Mouse (Mus musculus): ENCODE measurements around the gene Rhof. TPM values are rescaled to one million over a fixed set of nuclear protein-coding genes. Genes with fewer than 3 reads are reported as not detected.

The Rhof gene
- polyA plus RNA-seq, 1 experiment from 2014 or later = 3.2 TPM

DNA sequence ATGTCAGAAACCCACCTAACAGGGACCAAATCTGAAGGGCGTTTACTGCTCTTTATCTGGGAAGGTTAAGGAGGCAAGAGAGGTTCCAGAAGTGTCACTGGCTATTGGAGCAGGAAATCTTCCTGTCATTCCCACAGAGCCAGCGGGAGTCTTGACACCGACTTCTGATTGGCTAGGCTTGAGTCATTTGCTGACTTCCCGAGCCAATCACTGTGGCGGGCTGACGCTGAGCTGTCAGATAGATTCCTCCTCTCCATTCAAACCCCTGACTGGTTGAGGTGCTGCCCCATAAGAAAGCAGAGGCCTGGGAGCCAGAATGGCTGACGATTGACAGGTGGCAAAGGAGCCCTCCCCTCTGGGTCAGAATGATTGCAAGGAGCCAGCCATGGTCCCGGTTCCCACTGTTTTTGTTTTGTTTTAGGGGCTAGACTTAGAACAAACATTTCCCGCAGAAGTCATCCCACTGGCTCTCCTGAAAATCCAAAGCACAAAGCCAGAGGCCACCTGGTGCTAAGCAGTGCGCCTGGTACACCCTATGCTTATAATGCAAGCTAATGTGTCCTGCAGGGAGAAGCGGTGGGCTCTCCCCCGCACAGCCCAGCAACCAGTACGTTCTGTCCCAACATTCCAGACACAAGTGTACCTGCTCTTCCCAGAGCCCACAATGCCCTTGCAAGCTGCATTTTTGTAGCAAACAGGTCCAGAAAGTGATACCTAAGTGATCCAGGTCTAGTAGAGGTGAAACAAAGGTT lies 22.9 kb downstream of the Rhof start:
- Histone ChIP-seq H3K27me3 (ENCODE audit: control insufficient read depth, insufficient read depth, low read length) (no peaks in the 10 kb centered on the region), H3K4me2 (replicated peaks; ENCODE audit: low read depth, low read length) (peak overlapping the region; percentile 36), H3K36me3 (ENCODE audit: control insufficient read depth, insufficient read depth, low read length) (no peaks in the 10 kb centered on the region), H3K4me1 (ENCODE audit: control insufficient read depth, insufficient read depth, low read length) (peaks cover 22% of the 10 kb centered on the region), H3K9me3 (ENCODE audit: control insufficient read depth, low read length) (no peaks in the 10 kb centered on the region), H3K27ac (ENCODE audit: low read depth, low read length) (peak overlapping the region; percentile 44; the same call in 1 of the 2 replicates), H3K4me3 (ENCODE audit: low read length) (peak overlapping the region; percentile 4; the same call in 1 of the 2 replicates), H3K9ac (ENCODE audit: low read depth, low read length) (no peak overlapping the region)
- ATAC-seq (ENCODE audit: low FRiP score, low TSS enrichment) = peak; percentile 69; the same call in 1 of the 2 replicates
- WGBS = 18% methylated on average over 13 of the region's 13 CpGs

DNA sequence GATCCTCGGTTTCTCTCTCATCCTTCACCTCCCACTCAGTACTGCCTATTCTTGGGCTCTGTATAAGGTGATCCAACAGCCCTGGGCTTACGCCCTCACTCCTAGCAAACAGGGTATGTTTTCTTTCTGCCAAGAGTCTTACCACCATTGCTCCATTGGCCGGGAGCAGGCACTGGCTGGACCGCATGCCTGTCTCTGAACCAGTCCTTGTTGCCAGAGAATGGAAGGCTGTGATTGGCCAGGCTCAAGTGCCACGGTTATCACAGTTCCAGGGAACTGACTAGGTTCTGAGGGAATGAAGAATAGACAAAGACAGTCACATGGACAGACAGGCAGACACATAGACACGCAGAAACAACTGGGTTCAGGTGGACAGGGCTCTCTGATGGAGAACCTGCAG lies 27.7 kb downstream of the Rhof start:
- H3K27ac ChIP-seq (ENCODE audit: low read depth, low read length) = no peak overlapping the region
- H3K9ac ChIP-seq (ENCODE audit: low read depth, low read length) = no peak overlapping the region
- WGBS = 91% methylated on average over 6 of the region's 6 CpGs
- H3K4me2 ChIP-seq (replicated peaks; ENCODE audit: low read depth, low read length) = no peak overlapping the region
- ATAC-seq (ENCODE audit: low FRiP score, low TSS enrichment) = no peak
- no peak overlapping the region for H3K4me3 ChIP-seq (ENCODE audit: low read length)
- H3K4me1 ChIP-seq (ENCODE audit: control insufficient read depth, insufficient read depth, low read length) = peaks cover 23% of the 10 kb centered on the region
- H3K36me3 ChIP-seq (ENCODE audit: control insufficient read depth, insufficient read depth, low read length) = 0 out of 2 replicates have a peak, but pooled peaks cover 3% of the 10 kb centered on the region
- H3K9me3 ChIP-seq (ENCODE audit: control insufficient read depth, low read length) = no peaks in the 10 kb centered on the region
- H3K27me3 ChIP-seq (ENCODE audit: control insufficient read depth, insufficient read depth, low read length) = no peaks in the 10 kb centered on the region

DNA sequence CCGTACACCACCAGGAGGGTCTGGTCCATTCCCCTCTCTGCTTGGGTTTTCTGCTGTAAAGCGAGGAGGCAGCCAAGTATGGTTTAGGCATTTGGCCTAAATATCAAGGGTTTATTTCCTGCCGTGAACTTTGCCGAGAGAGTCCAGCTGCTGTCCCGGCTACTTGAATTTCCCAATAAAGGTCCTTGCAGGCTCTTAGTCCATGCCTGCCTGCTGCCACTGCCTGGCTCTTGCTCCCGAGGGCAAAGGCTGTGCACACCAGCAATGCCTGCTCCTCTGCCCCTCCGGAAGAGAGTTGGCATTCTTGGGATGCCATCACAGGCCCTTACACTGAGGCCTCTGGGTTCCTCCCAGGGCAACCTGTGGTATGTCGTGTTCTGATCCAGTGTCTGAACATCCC lies 28.9 kb downstream of the Rhof start:
- H3K4me3 ChIP-seq (ENCODE audit: low read length) = no peak overlapping the region
- ATAC-seq (ENCODE audit: low FRiP score, low TSS enrichment) = peak; percentile 62; the same call in 1 of the 2 replicates
- WGBS = 41% methylated on average over 8 of the region's 8 CpGs

DNA sequence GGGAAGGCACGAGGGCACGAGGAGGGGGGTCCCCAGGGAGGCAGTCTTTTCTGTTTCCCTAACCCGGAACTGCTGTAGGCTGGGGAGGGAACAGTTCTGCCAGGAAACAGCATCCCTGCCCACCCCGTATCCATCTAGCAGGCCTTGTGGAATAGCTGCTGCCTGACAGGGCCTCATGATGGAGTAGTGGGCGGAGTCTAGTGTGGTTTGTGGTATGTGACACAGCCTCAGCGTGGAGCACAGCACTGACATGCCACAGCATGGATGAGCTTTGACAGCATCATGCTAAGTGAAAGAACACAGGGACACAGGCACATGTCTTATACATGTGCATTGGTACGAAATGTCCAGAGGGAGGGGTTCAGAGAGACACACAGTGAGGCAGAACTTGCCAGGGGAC lies 30.1 kb downstream of the Rhof start:
- Histone ChIP-seq H3K9me3 (ENCODE audit: control insufficient read depth, low read length) (no peaks in the 10 kb centered on the region), H3K4me2 (replicated peaks; ENCODE audit: low read depth, low read length) (no peak overlapping the region), H3K4me3 (ENCODE audit: low read length) (no peak overlapping the region), H3K27ac (ENCODE audit: low read depth, low read length) (no peak overlapping the region), H3K4me1 (ENCODE audit: control insufficient read depth, insufficient read depth, low read length) (peaks cover 13% of the 10 kb centered on the region), H3K9ac (ENCODE audit: low read depth, low read length) (no peak overlapping the region), H3K36me3 (ENCODE audit: control insufficient read depth, insufficient read depth, low read length) (peaks cover 6% of the 10 kb centered on the region; the same call in 1 of the 2 replicates), H3K27me3 (ENCODE audit: control insufficient read depth, insufficient read depth, low read length) (no peaks in the 10 kb centered on the region)
- WGBS = 38% methylated on average over 7 of the region's 7 CpGs
- no peak for ATAC-seq (ENCODE audit: low FRiP score, low TSS enrichment)

More for the DNA sequence above, 28.9 kb downstream of the Rhof start:
- Histone ChIP-seq H3K9ac (ENCODE audit: low read depth, low read length) (peak overlapping the region; percentile 18; the same call in 1 of the 2 replicates), H3K4me1 (ENCODE audit: control insufficient read depth, insufficient read depth, low read length) (peaks cover 13% of the 10 kb centered on the region), H3K27ac (ENCODE audit: low read depth, low read length) (no peak overlapping the region), H3K36me3 (ENCODE audit: control insufficient read depth, insufficient read depth, low read length) (peaks cover 6% of the 10 kb centered on the region; the same call in 1 of the 2 replicates), H3K9me3 (ENCODE audit: control insufficient read depth, low read length) (no peaks in the 10 kb centered on the region), H3K27me3 (ENCODE audit: control insufficient read depth, insufficient read depth, low read length) (no peaks in the 10 kb centered on the region), H3K4me2 (replicated peaks; ENCODE audit: low read depth, low read length) (no peak overlapping the region)

DNA sequence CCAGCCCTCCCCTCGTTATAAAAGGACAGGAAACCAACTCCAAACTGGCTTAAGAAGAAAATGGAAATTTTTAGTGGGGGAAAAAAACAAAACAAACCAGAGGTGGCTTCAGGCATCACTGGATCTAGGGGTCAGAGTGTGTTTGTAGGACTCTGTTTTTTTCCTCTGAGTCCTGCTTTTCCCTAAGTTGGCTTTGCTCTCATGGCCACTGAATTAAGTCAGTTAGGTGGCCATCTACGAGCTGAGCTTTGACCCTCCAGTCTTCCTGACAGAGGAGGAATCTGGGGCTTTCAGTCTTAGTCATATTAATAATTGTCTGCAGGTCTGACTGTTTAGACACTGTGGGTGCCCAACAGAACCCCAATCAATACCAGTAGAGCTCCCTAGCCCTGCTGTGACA lies 34.0 kb downstream of the Rhof start:
- no peaks in the 10 kb centered on the region for H3K27me3 ChIP-seq (ENCODE audit: control insufficient read depth, insufficient read depth, low read length)
- H3K9ac ChIP-seq (ENCODE audit: low read depth, low read length) = no peak overlapping the region
- H3K4me1 ChIP-seq (ENCODE audit: control insufficient read depth, insufficient read depth, low read length) = peaks cover 15% of the 10 kb centered on the region
- H3K9me3 ChIP-seq (ENCODE audit: control insufficient read depth, low read length) = no peaks in the 10 kb centered on the region
- no peak overlapping the region for H3K4me3 ChIP-seq (ENCODE audit: low read length)
- 73% methylated on average over 2 of the region's 2 CpGs for WGBS
- H3K27ac ChIP-seq (ENCODE audit: low read depth, low read length) = no peak overlapping the region
- no peak overlapping the region for H3K4me2 ChIP-seq (replicated peaks; ENCODE audit: low read depth, low read length)
- ATAC-seq (ENCODE audit: low FRiP score, low TSS enrichment) = no peak
- peaks cover 6% of the 10 kb centered on the region; the same call in 1 of the 2 replicates for H3K36me3 ChIP-seq (ENCODE audit: control insufficient read depth, insufficient read depth, low read length)

DNA sequence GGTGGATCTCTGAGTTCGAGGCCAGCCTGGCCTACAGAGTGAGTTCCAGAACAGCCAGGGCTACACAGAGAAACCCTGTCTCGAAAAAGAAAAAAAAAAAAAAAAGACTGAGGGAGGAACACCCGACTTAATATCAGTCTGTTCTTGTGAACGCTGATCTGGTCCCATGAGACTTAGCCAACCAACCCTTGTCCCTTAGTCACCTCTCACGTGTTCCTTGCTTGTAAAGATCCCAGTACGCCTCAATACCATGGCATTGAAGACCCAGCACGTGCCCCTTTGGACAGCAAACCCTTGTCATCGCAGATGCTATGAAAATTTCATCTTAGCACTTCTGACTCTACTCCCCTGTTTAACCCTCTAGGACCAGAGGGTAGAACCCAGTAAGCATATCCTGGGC lies 36.2 kb downstream of the Rhof start:
- Histone ChIP-seq H3K4me3 (ENCODE audit: low read length) (no peak overlapping the region), H3K9me3 (ENCODE audit: control insufficient read depth, low read length) (no peaks in the 10 kb centered on the region), H3K36me3 (ENCODE audit: control insufficient read depth, insufficient read depth, low read length) (peaks cover 6% of the 10 kb centered on the region; the same call in 1 of the 2 replicates), H3K4me1 (ENCODE audit: control insufficient read depth, insufficient read depth, low read length) (peaks cover 5% of the 10 kb centered on the region; the same call in 1 of the 2 replicates), H3K9ac (ENCODE audit: low read depth, low read length) (no peak overlapping the region), H3K27ac (ENCODE audit: low read depth, low read length) (no peak overlapping the region), H3K27me3 (ENCODE audit: control insufficient read depth, insufficient read depth, low read length) (no peaks in the 10 kb centered on the region), H3K4me2 (replicated peaks; ENCODE audit: low read depth, low read length) (no peak overlapping the region)
- no peak for ATAC-seq (ENCODE audit: low FRiP score, low TSS enrichment)
- WGBS = 93% methylated on average over 8 of the region's 8 CpGs

DNA sequence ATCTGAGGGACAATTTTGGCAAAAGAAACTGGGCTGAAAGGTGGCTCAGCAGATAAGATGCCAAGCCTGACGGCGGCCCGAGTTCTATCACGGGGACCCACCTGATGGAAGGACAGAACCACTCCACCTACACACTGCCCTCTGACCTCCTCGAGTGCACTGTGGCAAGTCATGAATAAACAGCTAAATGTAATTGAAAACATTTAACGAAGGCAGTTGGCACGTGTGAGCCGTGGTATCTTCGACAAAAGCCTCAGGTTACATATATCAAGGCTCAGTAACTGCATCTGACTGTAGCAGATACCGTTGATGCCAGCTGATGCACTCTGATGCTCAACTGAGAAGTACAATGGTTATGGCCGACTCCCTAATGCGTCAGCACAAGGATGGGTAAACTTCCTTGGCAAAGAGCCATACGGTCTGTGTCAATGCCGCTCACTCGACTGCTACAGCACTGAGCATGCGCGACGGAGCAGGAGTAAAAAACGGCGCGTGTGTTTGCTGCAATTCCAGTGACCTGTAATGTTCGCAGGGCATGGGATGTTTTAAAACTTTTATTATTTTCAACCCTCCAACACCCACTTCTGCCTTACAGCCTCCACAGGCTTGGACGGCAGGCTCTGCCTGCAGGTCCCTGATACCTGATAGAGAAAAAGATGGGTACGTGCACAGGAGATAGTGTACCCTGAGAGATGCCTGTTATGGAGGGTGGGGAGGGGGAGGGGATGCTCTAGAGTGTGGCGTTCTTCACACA lies 38.1 kb downstream of the Rhof start:
- peaks cover 2% of the 10 kb centered on the region; the same call in 1 of the 2 replicates for H3K36me3 ChIP-seq (ENCODE audit: control insufficient read depth, insufficient read depth, low read length)
- no peak overlapping the region for H3K9ac ChIP-seq (ENCODE audit: low read depth, low read length)
- 60% methylated on average over 25 of the region's 25 CpGs for WGBS
- H3K4me2 ChIP-seq (replicated peaks; ENCODE audit: low read depth, low read length) = peak overlapping the region; percentile 21; the same call in 1 of the 2 replicates
- H3K4me3 ChIP-seq (ENCODE audit: low read length) = no peak overlapping the region
- ATAC-seq (ENCODE audit: low FRiP score, low TSS enrichment) = no peak
- H3K9me3 ChIP-seq (ENCODE audit: control insufficient read depth, low read length) = peaks cover 2% of the 10 kb centered on the region; the same call in 1 of the 2 replicates
- no peaks in the 10 kb centered on the region for H3K27me3 ChIP-seq (ENCODE audit: control insufficient read depth, insufficient read depth, low read length)
- peaks cover 5% of the 10 kb centered on the region; the same call in 1 of the 2 replicates for H3K4me1 ChIP-seq (ENCODE audit: control insufficient read depth, insufficient read depth, low read length)
- no peak overlapping the region for H3K27ac ChIP-seq (ENCODE audit: low read depth, low read length)

DNA sequence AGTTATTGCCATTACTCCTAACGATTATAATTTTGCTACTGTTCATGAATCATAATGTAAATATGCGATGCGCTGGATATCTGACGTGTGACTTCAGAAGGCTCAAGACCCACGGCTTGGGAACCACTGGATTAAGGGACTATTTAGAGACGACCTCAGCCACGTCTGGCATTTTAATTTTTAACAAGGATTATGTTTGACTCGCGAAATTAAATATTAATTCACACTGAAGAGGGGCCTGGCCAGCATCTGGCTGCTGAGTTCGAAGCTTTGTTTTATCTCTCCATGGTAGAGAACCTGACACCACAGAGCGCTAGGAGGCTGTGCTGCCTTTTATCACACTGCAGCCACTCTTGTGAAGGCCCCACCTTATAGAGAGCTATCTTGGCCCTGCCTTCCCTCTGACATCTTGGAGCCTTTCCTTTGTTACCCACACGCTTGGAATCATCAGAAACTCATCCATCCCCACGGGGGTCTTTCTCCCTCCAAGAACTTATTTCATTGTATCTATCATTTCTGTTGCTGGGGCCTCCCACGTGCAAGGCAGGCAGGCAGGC lies 39.3 kb downstream of the Rhof start:
- Histone ChIP-seq H3K36me3 (ENCODE audit: control insufficient read depth, insufficient read depth, low read length) (no peaks in the 10 kb centered on the region), H3K4me2 (replicated peaks; ENCODE audit: low read depth, low read length) (no peak overlapping the region), H3K4me1 (ENCODE audit: control insufficient read depth, insufficient read depth, low read length) (peaks cover 5% of the 10 kb centered on the region; the same call in 1 of the 2 replicates), H3K9me3 (ENCODE audit: control insufficient read depth, low read length) (peaks cover 2% of the 10 kb centered on the region; the same call in 1 of the 2 replicates), H3K4me3 (ENCODE audit: low read length) (no peak overlapping the region), H3K27me3 (ENCODE audit: control insufficient read depth, insufficient read depth, low read length) (no peaks in the 10 kb centered on the region), H3K27ac (ENCODE audit: low read depth, low read length) (no peak overlapping the region), H3K9ac (ENCODE audit: low read depth, low read length) (no peak overlapping the region)
- WGBS = 83% methylated on average over 14 of the region's 14 CpGs
- no peak for ATAC-seq (ENCODE audit: low FRiP score, low TSS enrichment)

Measured in kidney, embryonic 14.5 days (tissue).